Mouse (Mus musculus): ENCODE data around the gene Arhgap10. TPM values are rescaled to one million over a fixed set of nuclear protein-coding genes. Genes with fewer than 3 reads are reported as not detected.
A peak's percentile ranks its signal among the peaks of the same experiment; 100 is the strongest.

Arhgap10 gene
- polyA plus RNA-seq, 1 experiment from 2014 or later = 34.6 TPM

DNA sequence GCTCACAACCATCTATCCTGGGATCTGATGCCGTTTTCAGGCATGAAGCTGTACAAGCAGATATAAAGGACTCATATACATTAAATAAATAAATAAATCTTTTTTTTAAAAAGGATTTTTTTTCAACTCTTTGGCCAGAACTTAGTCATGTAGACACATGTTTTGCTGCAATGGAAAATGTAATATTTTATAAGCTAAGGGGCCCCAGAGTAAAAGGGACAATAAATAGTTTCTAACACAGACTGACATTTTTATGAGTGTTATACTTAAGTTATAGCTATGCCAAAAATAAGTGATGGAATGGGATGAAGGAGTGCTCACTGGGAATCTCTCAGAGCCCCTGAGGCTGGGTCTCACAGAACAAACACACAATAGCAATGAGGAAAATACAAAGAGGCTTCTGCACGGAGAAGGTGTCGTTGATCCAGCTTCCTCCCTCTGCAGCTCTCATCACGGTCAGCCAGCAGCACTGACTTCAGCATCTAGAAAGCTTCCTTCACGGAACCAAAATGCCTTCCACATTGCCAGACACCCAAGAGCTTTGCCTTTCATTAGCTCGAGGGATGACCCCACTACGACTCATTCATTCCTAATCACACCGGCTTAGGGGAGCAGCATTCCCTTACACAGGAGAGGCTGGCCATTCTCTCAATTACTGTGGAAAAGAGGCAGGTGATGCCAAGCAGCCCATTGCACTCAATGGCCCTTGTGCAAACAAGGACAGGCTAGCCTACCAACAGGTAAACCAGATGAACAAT lies 3.5 kb upstream of the Arhgap10 start:
- no peaks in the 10 kb centered on the region for H3K36me3 ChIP-seq (ENCODE audit: control insufficient read depth, insufficient read depth, low read length)
- WGBS = 70% methylated on average over 8 of the region's 8 CpGs
- ATAC-seq (ENCODE audit: insufficient number of reproducible peaks, insufficient read depth, low FRiP score, low read depth) = no peak
- H3K4me2 ChIP-seq (replicated peaks; ENCODE audit: low read depth, low read length) = no peak overlapping the region
- peaks cover 5% of the 10 kb centered on the region; the same call in 1 of the 2 replicates for H3K4me1 ChIP-seq (ENCODE audit: control insufficient read depth, insufficient read depth, low read length)
- no peak overlapping the region for H3K27ac ChIP-seq (ENCODE audit: low read length)
- H3K9me3 ChIP-seq (ENCODE audit: control insufficient read depth, low read depth, low read length) = no peaks in the 10 kb centered on the region
- no peaks in the 10 kb centered on the region for H3K27me3 ChIP-seq (ENCODE audit: control insufficient read depth, insufficient read depth, low read length)
- H3K4me3 ChIP-seq (ENCODE audit: low read depth, low read length) = no peak overlapping the region
- H3K9ac ChIP-seq (replicated peaks; ENCODE audit: low read depth, low read length) = no peak overlapping the region

DNA sequence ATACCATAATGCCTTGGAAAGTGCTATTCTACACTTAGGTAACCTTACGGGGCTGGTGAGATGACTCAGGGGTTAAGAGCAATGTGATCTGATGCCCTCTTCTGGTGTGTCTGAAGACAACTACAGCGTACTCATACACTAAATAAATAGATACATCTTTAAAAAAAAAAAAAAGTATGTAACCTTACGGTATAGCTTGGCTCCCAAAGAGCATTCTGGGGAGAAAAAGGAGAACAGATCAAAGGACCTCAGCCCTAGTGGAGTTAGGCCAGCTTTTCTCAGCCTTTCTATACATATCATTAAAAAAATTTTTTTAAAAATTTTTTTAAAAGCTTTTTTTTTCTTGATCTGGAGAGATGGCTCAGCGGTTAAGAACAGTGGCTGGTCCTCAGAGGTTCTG lies 2.8 kb upstream of the Arhgap10 start:
- no peak for ATAC-seq (ENCODE audit: insufficient number of reproducible peaks, insufficient read depth, low FRiP score, low read depth)
- no peaks in the 10 kb centered on the region for H3K9me3 ChIP-seq (ENCODE audit: control insufficient read depth, low read depth, low read length)
- H3K27ac ChIP-seq (ENCODE audit: low read length) = no peak overlapping the region
- WGBS = 90% methylated on average over 4 of the region's 4 CpGs
- no peaks in the 10 kb centered on the region for H3K27me3 ChIP-seq (ENCODE audit: control insufficient read depth, insufficient read depth, low read length)
- H3K9ac ChIP-seq (replicated peaks; ENCODE audit: low read depth, low read length) = no peak overlapping the region
- no peak overlapping the region for H3K4me2 ChIP-seq (replicated peaks; ENCODE audit: low read depth, low read length)
- H3K4me1 ChIP-seq (ENCODE audit: control insufficient read depth, insufficient read depth, low read length) = peaks cover 10% of the 10 kb centered on the region; the same call in 1 of the 2 replicates
- H3K36me3 ChIP-seq (ENCODE audit: control insufficient read depth, insufficient read depth, low read length) = no peaks in the 10 kb centered on the region
- H3K4me3 ChIP-seq (ENCODE audit: low read depth, low read length) = no peak overlapping the region

DNA sequence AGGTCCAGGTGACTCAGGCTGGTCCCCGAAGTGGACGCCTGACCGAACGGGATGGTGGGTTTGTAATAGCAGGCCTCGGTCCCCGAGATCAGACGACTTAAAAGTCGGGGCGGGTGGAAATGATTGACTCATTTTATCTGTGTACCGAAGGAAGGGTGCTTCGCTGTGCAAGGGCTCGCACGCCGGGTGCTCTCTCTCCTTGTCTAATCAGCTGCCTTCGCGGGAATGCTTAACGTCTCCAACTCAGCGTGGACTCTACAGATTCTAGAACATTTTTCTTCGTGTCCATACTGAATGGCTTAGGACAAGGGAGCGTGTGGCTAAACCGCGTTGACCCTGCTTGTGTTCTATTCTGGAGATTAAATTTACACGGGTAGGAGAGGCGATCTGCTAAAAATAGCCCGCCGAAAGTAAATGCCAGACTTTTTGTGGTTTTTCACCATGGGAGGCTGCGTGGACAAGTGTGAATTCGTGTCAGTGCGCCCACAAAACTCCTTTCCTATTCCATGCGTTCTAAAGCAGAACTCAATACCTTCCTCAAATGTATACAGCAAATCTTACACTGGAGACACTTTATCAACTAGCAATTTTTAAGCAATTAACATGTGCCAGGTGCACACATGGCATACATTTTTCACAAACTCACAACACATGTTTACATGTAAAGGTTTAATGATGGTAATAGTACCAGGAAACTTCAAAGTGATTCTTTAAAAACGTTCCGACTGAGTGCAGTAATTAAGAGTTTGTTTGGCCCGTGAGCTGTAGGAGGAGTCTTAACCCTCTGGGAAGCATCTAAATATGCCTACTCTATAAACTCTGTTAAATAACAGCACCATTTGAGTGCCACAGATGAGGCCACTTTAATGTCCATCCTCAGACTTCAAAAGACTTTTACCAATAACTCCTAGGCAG lies 705 bp upstream of the Arhgap10 start:
- WGBS = 4% methylated on average over 33 of the region's 33 CpGs
- ATAC-seq (ENCODE audit: insufficient number of reproducible peaks, insufficient read depth, low FRiP score, low read depth) = peak; percentile 35

DNA sequence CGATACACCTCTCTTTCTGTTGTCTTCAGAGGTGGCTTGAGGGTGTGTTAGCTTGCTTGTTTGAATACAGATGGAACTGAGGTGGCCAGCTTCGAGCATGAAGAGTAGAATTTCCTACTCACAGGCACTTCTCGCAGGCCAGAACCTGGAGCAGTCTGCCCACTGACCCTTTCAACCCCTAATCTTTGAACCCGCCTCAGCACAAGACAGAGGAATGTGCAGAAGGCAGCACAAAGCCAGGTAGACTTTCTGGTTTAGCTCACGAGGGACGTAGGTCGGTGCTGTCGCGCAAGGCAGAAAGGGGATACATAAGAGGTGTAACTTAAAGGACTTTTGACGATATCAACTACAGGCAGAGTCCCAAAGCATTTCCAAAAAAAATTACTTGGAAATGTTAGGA lies 908 bp downstream of the Arhgap10 start:
- Histone ChIP-seq H3K27ac (ENCODE audit: low read length) (peak overlapping the region; percentile 77), H3K4me3 (ENCODE audit: low read depth, low read length) (peak overlapping the region; percentile 65), H3K9ac (replicated peaks; ENCODE audit: low read depth, low read length) (peak overlapping the region; percentile 80), H3K27me3 (ENCODE audit: control insufficient read depth, insufficient read depth, low read length) (no peaks in the 10 kb centered on the region), H3K36me3 (ENCODE audit: control insufficient read depth, insufficient read depth, low read length) (no peaks in the 10 kb centered on the region), H3K4me1 (ENCODE audit: control insufficient read depth, insufficient read depth, low read length) (peaks cover 24% of the 10 kb centered on the region; the same call in 1 of the 2 replicates), H3K4me2 (replicated peaks; ENCODE audit: low read depth, low read length) (peak overlapping the region; percentile 76), H3K9me3 (ENCODE audit: control insufficient read depth, low read depth, low read length) (no peaks in the 10 kb centered on the region)
- ATAC-seq (ENCODE audit: insufficient number of reproducible peaks, insufficient read depth, low FRiP score, low read depth) = no peak
- WGBS = 4% methylated on average over 10 of the region's 10 CpGs

More for the DNA sequence above, 705 bp upstream of the Arhgap10 start:
- H3K4me3 ChIP-seq (ENCODE audit: low read depth, low read length) = peak overlapping the region; percentile 65
- peak overlapping the region; percentile 48 for H3K9ac ChIP-seq (replicated peaks; ENCODE audit: low read depth, low read length)
- peaks cover 19% of the 10 kb centered on the region; the same call in 1 of the 2 replicates for H3K4me1 ChIP-seq (ENCODE audit: control insufficient read depth, insufficient read depth, low read length)
- no peaks in the 10 kb centered on the region for H3K9me3 ChIP-seq (ENCODE audit: control insufficient read depth, low read depth, low read length)
- H3K27me3 ChIP-seq (ENCODE audit: control insufficient read depth, insufficient read depth, low read length) = no peaks in the 10 kb centered on the region
- peak overlapping the region; percentile 71 for H3K27ac ChIP-seq (ENCODE audit: low read length)
- no peaks in the 10 kb centered on the region for H3K36me3 ChIP-seq (ENCODE audit: control insufficient read depth, insufficient read depth, low read length)
- peak overlapping the region; percentile 76 for H3K4me2 ChIP-seq (replicated peaks; ENCODE audit: low read depth, low read length)

DNA sequence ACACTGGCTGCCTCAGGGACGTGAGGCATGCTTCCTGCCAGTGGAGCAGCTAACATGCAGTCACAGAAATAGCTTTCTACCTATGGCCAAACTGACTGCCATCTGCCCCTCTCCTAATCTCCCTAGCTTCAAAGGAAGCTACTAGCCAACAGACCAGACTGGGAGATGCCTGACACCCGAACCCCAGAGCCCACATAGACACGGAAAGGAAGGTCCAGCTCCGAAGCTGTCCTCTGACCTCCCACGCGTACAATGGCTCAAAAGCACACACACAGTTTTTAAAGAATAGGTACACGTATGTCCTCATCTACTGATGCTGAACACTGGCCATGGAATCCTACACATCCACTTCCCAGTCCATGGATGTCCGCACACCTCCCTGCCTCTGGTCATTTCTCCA lies 2.0 kb downstream of the Arhgap10 start:
- H3K36me3 ChIP-seq (ENCODE audit: control insufficient read depth, insufficient read depth, low read length) = no peaks in the 10 kb centered on the region
- no peaks in the 10 kb centered on the region for H3K9me3 ChIP-seq (ENCODE audit: control insufficient read depth, low read depth, low read length)
- no peaks in the 10 kb centered on the region for H3K27me3 ChIP-seq (ENCODE audit: control insufficient read depth, insufficient read depth, low read length)
- no peak overlapping the region for H3K27ac ChIP-seq (ENCODE audit: low read length)
- peaks cover 24% of the 10 kb centered on the region; the same call in 1 of the 2 replicates for H3K4me1 ChIP-seq (ENCODE audit: control insufficient read depth, insufficient read depth, low read length)
- no peak for ATAC-seq (ENCODE audit: insufficient number of reproducible peaks, insufficient read depth, low FRiP score, low read depth)
- peak overlapping the region; percentile 76 for H3K4me2 ChIP-seq (replicated peaks; ENCODE audit: low read depth, low read length)
- peak overlapping the region; percentile 65 for H3K4me3 ChIP-seq (ENCODE audit: low read depth, low read length)
- 66% methylated on average over 8 of the region's 8 CpGs for WGBS
- H3K9ac ChIP-seq (replicated peaks; ENCODE audit: low read depth, low read length) = no peak overlapping the region

DNA sequence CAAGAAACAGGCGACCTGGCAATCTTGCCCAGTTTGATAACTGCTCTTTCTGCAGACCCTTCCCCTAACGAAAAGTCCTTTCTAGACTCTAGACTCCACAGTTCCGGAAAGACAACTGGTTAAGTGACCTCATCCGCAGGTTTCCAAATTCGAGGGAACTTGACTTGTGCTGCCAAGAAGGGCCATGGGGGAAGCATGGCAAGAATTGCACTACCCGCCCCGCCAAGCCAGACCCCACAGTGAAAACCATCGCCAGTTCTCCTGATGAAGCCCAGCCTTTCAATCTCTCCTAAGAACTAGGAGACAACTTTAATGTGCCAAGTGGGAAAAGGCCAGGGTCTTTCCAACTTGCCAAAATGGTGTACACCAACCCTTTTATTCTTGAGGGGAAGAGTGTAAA lies 2.6 kb downstream of the Arhgap10 start:
- no peak overlapping the region; the same call in 1 of the 2 replicates for H3K4me2 ChIP-seq (replicated peaks; ENCODE audit: low read depth, low read length)
- 91% methylated on average over 8 of the region's 8 CpGs for WGBS

DNA sequence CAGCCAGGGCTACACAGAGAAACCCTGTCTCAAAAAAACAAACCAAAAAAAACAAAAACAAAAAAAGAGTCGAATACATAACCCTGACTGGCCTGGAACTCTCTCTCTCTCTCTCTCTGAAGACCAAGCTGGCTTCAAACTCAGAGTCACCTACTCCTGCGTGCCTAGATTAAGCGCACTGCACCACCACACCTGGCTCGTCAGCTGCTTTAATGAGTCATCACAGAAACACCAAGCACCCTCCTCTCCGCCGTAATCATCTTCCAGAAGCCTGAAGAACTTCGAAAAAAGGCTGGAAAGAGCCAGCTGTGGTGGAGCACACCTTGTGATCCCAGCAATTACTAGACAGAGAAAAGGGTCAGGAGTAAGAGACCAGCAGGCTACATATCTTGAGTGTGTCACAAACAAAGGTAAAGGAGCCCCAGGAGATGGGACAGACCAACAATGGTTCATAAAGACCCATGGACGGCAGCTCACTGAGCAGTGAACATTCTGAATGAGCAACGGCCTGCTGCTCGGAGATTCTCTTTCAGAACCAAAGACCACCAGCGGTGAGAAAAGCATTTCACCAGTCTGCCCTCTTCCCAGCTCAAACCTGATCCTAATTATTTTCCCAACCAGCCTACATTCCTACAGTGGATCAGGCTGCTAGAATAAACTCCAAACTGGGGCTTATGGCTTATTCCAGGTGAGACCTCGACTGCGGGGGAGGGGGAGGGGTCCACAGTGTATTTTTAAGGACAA lies 5.8 kb downstream of the Arhgap10 start:
- H3K4me3 ChIP-seq (ENCODE audit: low read depth, low read length) = no peak overlapping the region
- H3K4me2 ChIP-seq (replicated peaks; ENCODE audit: low read depth, low read length) = no peak overlapping the region
- H3K27ac ChIP-seq (ENCODE audit: low read length) = no peak overlapping the region
- H3K4me1 ChIP-seq (ENCODE audit: control insufficient read depth, insufficient read depth, low read length) = peaks cover 24% of the 10 kb centered on the region; the same call in 1 of the 2 replicates
- WGBS = 68% methylated on average over 13 of the region's 13 CpGs
- ATAC-seq (ENCODE audit: insufficient number of reproducible peaks, insufficient read depth, low FRiP score, low read depth) = no peak
- no peaks in the 10 kb centered on the region for H3K9me3 ChIP-seq (ENCODE audit: control insufficient read depth, low read depth, low read length)
- H3K27me3 ChIP-seq (ENCODE audit: control insufficient read depth, insufficient read depth, low read length) = no peaks in the 10 kb centered on the region
- no peaks in the 10 kb centered on the region for H3K36me3 ChIP-seq (ENCODE audit: control insufficient read depth, insufficient read depth, low read length)
- H3K9ac ChIP-seq (replicated peaks; ENCODE audit: low read depth, low read length) = no peak overlapping the region

More for the DNA sequence above, 2.6 kb downstream of the Arhgap10 start:
- no peak overlapping the region for H3K27ac ChIP-seq (ENCODE audit: low read length)
- no peak for ATAC-seq (ENCODE audit: insufficient number of reproducible peaks, insufficient read depth, low FRiP score, low read depth)
- H3K27me3 ChIP-seq (ENCODE audit: control insufficient read depth, insufficient read depth, low read length) = no peaks in the 10 kb centered on the region
- no peak overlapping the region for H3K9ac ChIP-seq (replicated peaks; ENCODE audit: low read depth, low read length)
- no peak overlapping the region for H3K4me3 ChIP-seq (ENCODE audit: low read depth, low read length)
- no peaks in the 10 kb centered on the region for H3K9me3 ChIP-seq (ENCODE audit: control insufficient read depth, low read depth, low read length)
- peaks cover 28% of the 10 kb centered on the region; the same call in 1 of the 2 replicates for H3K4me1 ChIP-seq (ENCODE audit: control insufficient read depth, insufficient read depth, low read length)
- H3K36me3 ChIP-seq (ENCODE audit: control insufficient read depth, insufficient read depth, low read length) = no peaks in the 10 kb centered on the region

DNA sequence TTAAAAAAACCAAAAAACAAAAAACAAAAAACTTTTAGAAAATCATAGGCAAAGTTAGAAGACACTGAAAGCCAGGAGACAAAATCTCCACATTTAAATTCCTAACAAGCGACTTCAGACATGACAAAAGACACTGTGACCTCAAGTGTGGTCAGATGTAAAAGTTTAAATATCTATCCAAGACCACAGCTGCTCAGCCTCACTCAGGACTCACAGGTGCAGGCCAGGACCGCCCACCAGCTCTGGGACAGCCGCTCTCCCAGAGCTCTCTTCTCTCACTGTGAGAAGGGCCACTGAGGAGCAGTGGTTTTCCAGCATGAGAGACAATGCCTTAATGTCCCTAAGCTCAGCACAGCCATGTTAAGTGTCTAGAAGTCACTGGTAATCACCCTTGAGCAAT lies 7.3 kb downstream of the Arhgap10 start:
- H3K9me3 ChIP-seq (ENCODE audit: control insufficient read depth, low read depth, low read length) = no peaks in the 10 kb centered on the region
- H3K36me3 ChIP-seq (ENCODE audit: control insufficient read depth, insufficient read depth, low read length) = no peaks in the 10 kb centered on the region
- no peak overlapping the region for H3K9ac ChIP-seq (replicated peaks; ENCODE audit: low read depth, low read length)
- no peaks in the 10 kb centered on the region for H3K27me3 ChIP-seq (ENCODE audit: control insufficient read depth, insufficient read depth, low read length)
- H3K4me3 ChIP-seq (ENCODE audit: low read depth, low read length) = no peak overlapping the region
- H3K4me2 ChIP-seq (replicated peaks; ENCODE audit: low read depth, low read length) = no peak overlapping the region
- H3K27ac ChIP-seq (ENCODE audit: low read length) = no peak overlapping the region
- ATAC-seq (ENCODE audit: insufficient number of reproducible peaks, insufficient read depth, low FRiP score, low read depth) = no peak
- 0 out of 2 replicates have a peak, but pooled peaks cover 17% of the 10 kb centered on the region for H3K4me1 ChIP-seq (ENCODE audit: control insufficient read depth, insufficient read depth, low read length)
- 46% methylated on average over 3 of the region's 3 CpGs for WGBS
